15 mouse cellular contexts compared by ENCODE assay signal in the genomic region with DNA sequence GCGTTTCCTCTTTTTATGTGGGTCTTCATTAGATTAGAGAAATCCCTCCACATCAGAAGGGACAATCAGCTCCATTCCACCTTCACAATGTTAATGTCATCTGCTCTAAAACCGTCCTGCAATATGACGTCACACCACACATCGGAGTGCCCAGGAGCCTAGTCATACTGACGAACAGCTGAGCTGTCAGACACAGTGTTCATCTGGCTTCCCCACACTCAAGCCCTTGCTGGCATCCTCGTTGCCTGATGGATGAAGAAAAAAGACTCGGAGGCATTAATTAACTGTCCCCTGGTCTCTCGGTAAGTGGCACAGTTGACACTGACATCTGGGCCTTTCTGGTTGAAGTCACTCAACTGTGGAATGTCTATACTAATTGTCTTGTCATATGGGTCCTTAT. TPM values are rescaled to one million over a fixed set of nuclear protein-coding genes. Genes with fewer than 3 reads are reported as not detected.
"Had no signal": no experiment of that assay in that cellular context is flagged by ENCODE, and none has a peak within 500 bp of the region (broad histone marks: within the 10 kb centered on the region; RNA-seq: fewer than 3 reads in every experiment).

No protein-coding gene starts in this region.

- ATAC-seq: liver, embryonic 12.5 days had no signal

- H3K27ac ChIP-seq: kidney, embryonic 15.5 days; limb, embryonic 15.5 days; liver, embryonic 12.5 days; midbrain, embryonic 10.5 days; neural tube, embryonic 15.5 days had no signal

- H3K36me3 ChIP-seq: kidney, embryonic 15.5 days; limb, embryonic 15.5 days; liver, embryonic 12.5 days; midbrain, embryonic 10.5 days; neural tube, embryonic 15.5 days had no signal

- H3K4me2 ChIP-seq: kidney, embryonic 15.5 days; limb, embryonic 15.5 days; liver, embryonic 12.5 days; lung, embryonic 14.5 days; neural tube, embryonic 15.5 days had no signal

- H3K27me3 ChIP-seq: kidney, embryonic 15.5 days; limb, embryonic 15.5 days; liver, embryonic 12.5 days; neural tube, embryonic 15.5 days had no signal

- H3K4me1 ChIP-seq: limb, embryonic 15.5 days; neural tube, embryonic 15.5 days had no signal

- H3K4me3 ChIP-seq: kidney, embryonic 15.5 days; limb, embryonic 15.5 days; liver, embryonic 12.5 days; midbrain, embryonic 10.5 days; neural tube, embryonic 15.5 days had no signal

- H3K9me3 ChIP-seq: kidney, embryonic 15.5 days; limb, embryonic 15.5 days; midbrain, embryonic 10.5 days; neural tube, embryonic 15.5 days had no signal

- H3K9ac ChIP-seq: kidney, embryonic 15.5 days; limb, embryonic 15.5 days; liver, embryonic 12.5 days; lung, embryonic 14.5 days; neural tube, embryonic 15.5 days had no signal

- DNase-seq: kidney, postnatal 14 days; layer of hippocampus, postnatal 36 days; lung, embryonic 14.5 days; lung, postnatal 10 days; lung, postnatal 4 days; right cerebral cortex, postnatal 4 days; spleen, adult 18-20 months; thymus, adult 18-20 months; thymus, postnatal 14 days had no signal

RNA-seq across cellular contexts. Expression of a gene that starts 14.4 kb away (rescaled TPM):
- total RNA-seq: megakaryocyte, adult 5-6 weeks had no signal
